In genomic region chr1:127229011-127229410, GRCm38 (mm10) we compare ENCODE assay signal across 16 mouse cellular contexts. TPM values are rescaled to one million over a fixed set of nuclear protein-coding genes. Genes with fewer than 3 reads are reported as not detected.
DNase-seq lines count a peak whose midpoint lies in the region.
"Had no signal": no experiment of that assay in that cellular context is flagged by ENCODE, and none has a peak within 500 bp of the region (broad histone marks: within the 10 kb centered on the region; RNA-seq: fewer than 3 reads in every experiment).

No protein-coding gene starts in this region.

- intact Hi-C loops in heart, postnatal 14 days (cut with DNase I): no loop called here

- peak; percentile 54 for DNase-seq in heart, adult 11 months
- no peak for DNase-seq in heart, postnatal 14 days
- DNase-seq in ES-CJ7 (ENCODE audit: low read depth, low spot score) (peak; percentile 65), ZHBTc4 (ENCODE audit: low read depth, low spot score) (peak; percentile 63)
- DNase-seq in heart, adult 8-10 months (ENCODE audit: low spot score): no peak
- DNase-seq: adrenal gland, adult 2 months; adrenal gland, postnatal 10 days; adrenal gland, postnatal 25 days; B cell, adult 2 months; cerebellum, adult 11 months; cerebellum, adult 18-20 months; cerebellum, adult 8-10 months; cerebellum, adult 9-11 months; cerebellum, postnatal 14 days; cerebellum, postnatal 36 days; embryo, embryonic 11 days had no signal

RNA-seq across cellular contexts. Expression of gene Mgat5, which starts 24.2 kb away (rescaled TPM):
- 10 to 100 TPM; 15.6 to 15.7 TPM for total RNA-seq in heart, postnatal 14 days (2021)
- total RNA-seq in heart, adult 8-10 months (2022): 10 to 100 TPM; 11.8 to 15.5 (median 15.1) TPM

Comparison
In these comparisons a context has a peak if more than half of its experiments do, and no peak if none do; other contexts are left out.
1. DNase-seq: peak in heart, adult 11 months (single experiment), ES-CJ7 (single experiment) and ZHBTc4 (single experiment); none in heart, postnatal 14 days (0 of 2) and heart, adult 8-10 months (single experiment).